Mouse (Mus musculus): Measurements from ENCODE around the gene Akip1.

The Akip1 gene

DNA sequence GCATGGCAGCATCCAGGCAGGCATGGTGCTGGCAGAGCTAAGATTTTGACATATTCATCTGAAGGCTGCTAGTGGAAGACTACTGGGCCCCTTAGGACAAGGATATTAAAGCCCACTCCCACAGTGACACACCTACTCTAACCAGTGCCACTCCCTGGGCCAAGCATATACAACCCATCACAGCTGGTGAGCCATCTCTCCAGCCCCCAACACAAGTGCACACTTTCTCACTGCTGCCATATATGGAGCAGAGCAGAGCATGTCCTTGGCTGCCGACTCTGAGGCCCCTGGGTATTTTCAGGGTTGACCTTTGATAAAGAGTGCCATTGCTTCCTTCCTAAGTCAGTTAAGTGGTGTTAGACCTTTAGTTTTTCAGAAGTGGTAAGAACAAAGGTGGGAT is 6.6 kb downstream of the Akip1 start:
- no peak for TF ChIP-seq NANOG (IDR thresholded peaks at IDR 0.05; ENCODE audit: borderline replicate concordance, low read length)
- TF ChIP-seq POU5F1 (IDR thresholded peaks at IDR 0.05; ENCODE audit: borderline replicate concordance, low read length), result no peak
- TF ChIP-seq CTCF (conservative IDR thresholded peaks at IDR 0.05; ENCODE audit: low read length), result no peak
- Histone ChIP-seq H3K4me1 (replicated peaks; ENCODE audit: low read depth, low read length) (peaks cover 20% of the 10 kb centered on the region), H3K27me3 (ENCODE audit: insufficient read depth, low read length) (no peaks in the 10 kb centered on the region), H3K9me3 (ENCODE audit: low read length) (no peaks in the 10 kb centered on the region), H3K36me3 (ENCODE audit: insufficient read depth, low read length) (peaks cover 83% of the 10 kb centered on the region), H3K4me3 (replicated peaks; ENCODE audit: low read length) (no peak overlapping the region)

DNA sequence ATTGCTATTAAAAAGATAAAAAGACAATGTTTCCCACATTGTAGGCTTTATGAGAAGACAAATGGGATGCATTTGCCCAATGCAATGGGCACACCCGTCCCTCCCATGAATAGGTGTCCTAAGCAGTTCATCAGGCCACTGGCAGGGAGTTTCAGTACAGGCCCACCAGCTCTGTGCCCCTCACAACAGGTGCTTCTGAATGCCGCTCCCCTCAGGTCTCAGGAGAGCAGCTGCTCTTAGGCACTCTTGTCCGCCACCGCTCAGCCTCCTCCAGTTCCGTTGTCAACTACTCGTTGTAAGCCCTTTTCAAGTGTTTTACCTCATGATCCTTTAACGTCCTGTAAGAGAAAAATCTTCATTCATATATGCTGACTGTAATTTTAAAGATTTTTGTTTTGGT is 8.7 kb downstream of the Akip1 start:
- H3K4me3 ChIP-seq (replicated peaks; ENCODE audit: low read length), result no peak overlapping the region

DNA sequence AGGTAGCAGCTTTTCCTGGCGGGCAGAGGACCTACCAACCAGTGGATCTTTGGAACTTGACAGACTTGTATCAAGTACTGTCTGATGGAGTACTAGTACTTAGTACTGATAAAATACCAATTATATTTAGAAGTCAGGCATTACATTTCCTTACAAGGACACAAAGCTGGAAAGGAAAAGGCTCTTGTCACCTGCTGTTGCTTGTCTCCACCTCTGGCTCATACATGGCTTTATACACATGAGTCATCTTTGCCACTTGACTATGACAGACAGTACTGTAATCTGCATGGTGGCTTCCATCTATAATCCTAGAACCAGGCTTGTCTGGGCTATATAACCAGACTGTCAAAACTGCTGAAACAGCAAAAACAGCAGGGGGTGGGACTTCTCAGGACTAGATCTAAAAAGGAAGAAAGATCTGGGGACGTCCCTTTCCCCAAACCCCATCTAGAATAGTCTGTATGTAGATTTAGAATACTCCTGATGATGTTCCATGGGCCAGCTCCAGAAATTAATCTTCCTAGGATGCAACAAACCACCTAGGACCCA is 10.0 kb downstream of the Akip1 start:
- no peak for TF ChIP-seq NANOG (IDR thresholded peaks at IDR 0.05; ENCODE audit: borderline replicate concordance, low read length)
- TF ChIP-seq POU5F1 (IDR thresholded peaks at IDR 0.05; ENCODE audit: borderline replicate concordance, low read length), result no peak
- TF ChIP-seq CTCF (conservative IDR thresholded peaks at IDR 0.05; ENCODE audit: low read length), result no peak
- Histone ChIP-seq H3K9me3 (ENCODE audit: low read length) (no peaks in the 10 kb centered on the region), H3K36me3 (ENCODE audit: insufficient read depth, low read length) (peaks cover 51% of the 10 kb centered on the region), H3K4me1 (replicated peaks; ENCODE audit: low read depth, low read length) (peaks cover 14% of the 10 kb centered on the region; the same call in 1 of the 2 replicates), H3K27me3 (ENCODE audit: insufficient read depth, low read length) (no peaks in the 10 kb centered on the region), H3K4me3 (replicated peaks; ENCODE audit: low read length) (no peak overlapping the region)

More for the DNA sequence above, 8.7 kb downstream of the Akip1 start:
- no peak for TF ChIP-seq NANOG (IDR thresholded peaks at IDR 0.05; ENCODE audit: borderline replicate concordance, low read length)
- no peak for TF ChIP-seq POU5F1 (IDR thresholded peaks at IDR 0.05; ENCODE audit: borderline replicate concordance, low read length)
- TF ChIP-seq CTCF (conservative IDR thresholded peaks at IDR 0.05; ENCODE audit: low read length), result no peak
- Histone ChIP-seq H3K27me3 (ENCODE audit: insufficient read depth, low read length) (no peaks in the 10 kb centered on the region), H3K4me1 (replicated peaks; ENCODE audit: low read depth, low read length) (peaks cover 14% of the 10 kb centered on the region; the same call in 1 of the 2 replicates), H3K9me3 (ENCODE audit: low read length) (no peaks in the 10 kb centered on the region), H3K36me3 (ENCODE audit: insufficient read depth, low read length) (peaks cover 64% of the 10 kb centered on the region)

DNA sequence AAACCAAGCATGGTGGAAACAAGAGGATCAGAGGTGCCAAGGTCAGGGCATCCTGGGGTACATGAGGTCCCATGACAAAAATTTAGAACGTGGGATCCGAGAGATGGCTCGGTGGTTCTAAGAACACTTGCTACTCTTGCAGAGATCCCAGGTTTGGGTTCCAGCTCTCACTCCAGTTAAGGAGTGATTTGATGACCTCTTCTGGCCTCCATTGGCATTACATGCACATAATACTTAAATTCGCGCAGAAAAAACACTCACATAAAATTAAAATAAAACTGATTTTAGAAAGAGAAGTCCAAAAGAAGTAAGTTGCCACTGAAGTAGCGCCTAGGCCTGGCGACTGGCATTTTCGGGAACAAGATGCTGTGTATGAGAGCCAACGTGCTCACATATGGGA is 15.8 kb downstream of the Akip1 start:
- Histone ChIP-seq H3K9me3 (ENCODE audit: low read length) (no peaks in the 10 kb centered on the region), H3K27me3 (ENCODE audit: insufficient read depth, low read length) (no peaks in the 10 kb centered on the region), H3K4me1 (replicated peaks; ENCODE audit: low read depth, low read length) (peaks cover 15% of the 10 kb centered on the region), H3K36me3 (ENCODE audit: insufficient read depth, low read length) (no peaks in the 10 kb centered on the region), H3K4me3 (replicated peaks; ENCODE audit: low read length) (no peak overlapping the region)
- TF ChIP-seq POU5F1 (IDR thresholded peaks at IDR 0.05; ENCODE audit: borderline replicate concordance, low read length) (no peak), NANOG (IDR thresholded peaks at IDR 0.05; ENCODE audit: borderline replicate concordance, low read length) (no peak), CTCF (conservative IDR thresholded peaks at IDR 0.05; ENCODE audit: low read length) (peak; percentile 58)

DNA sequence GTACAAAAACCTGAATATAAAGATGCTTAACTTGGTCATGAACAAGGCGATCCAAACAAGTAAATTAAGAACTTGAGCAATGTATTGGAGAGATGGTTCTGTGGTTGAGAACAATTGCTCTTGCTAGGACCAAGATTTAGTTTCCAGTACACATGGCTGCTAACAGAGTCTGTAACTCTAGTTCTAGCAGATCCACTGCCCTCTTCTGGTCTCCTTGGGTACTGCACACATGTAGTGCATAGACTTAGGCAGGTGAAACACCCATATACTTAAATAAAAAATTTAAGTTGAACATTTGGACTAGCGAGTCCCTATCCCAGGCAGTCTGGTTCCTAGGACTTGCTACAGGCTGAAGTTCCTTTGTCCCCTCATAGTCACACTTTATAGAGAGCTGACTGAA is 19.1 kb downstream of the Akip1 start:
- peaks cover 27% of the 10 kb centered on the region for H3K4me1 ChIP-seq (replicated peaks; ENCODE audit: low read depth, low read length)
- H3K36me3 ChIP-seq (ENCODE audit: insufficient read depth, low read length), result no peaks in the 10 kb centered on the region
- TF ChIP-seq NANOG (IDR thresholded peaks at IDR 0.05; ENCODE audit: borderline replicate concordance, low read length) (no peak), CTCF (conservative IDR thresholded peaks at IDR 0.05; ENCODE audit: low read length) (peak; percentile 83)
- H3K4me3 ChIP-seq (replicated peaks; ENCODE audit: low read length), result no peak overlapping the region
- H3K9me3 ChIP-seq (ENCODE audit: low read length), result no peaks in the 10 kb centered on the region
- peaks cover 17% of the 10 kb centered on the region for H3K27me3 ChIP-seq (ENCODE audit: insufficient read depth, low read length)

DNA sequence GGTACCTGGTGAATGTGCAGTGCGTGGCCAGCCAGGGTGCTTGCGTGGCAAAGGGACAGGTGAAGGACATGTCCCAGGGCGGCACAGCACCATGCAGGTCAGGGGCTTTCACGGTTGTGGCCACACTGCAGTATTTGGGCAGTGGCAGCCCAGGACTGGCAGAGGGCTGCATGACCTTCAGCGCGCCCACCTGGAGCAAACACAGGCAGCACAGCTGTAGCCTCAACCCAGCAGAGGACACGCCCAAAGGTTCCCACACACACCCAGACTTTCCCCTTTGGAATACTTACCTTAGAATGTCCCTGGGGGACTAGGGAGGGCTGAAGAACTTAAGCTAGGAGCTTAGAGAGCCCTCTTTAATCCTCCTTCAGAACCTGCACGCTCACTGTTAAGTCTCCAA is 19.6 kb downstream of the Akip1 start:
- Histone ChIP-seq H3K9me3 (ENCODE audit: low read length) (no peaks in the 10 kb centered on the region), H3K27me3 (ENCODE audit: insufficient read depth, low read length) (peaks cover 22% of the 10 kb centered on the region), H3K36me3 (ENCODE audit: insufficient read depth, low read length) (no peaks in the 10 kb centered on the region), H3K4me3 (replicated peaks; ENCODE audit: low read length) (no peak overlapping the region), H3K4me1 (replicated peaks; ENCODE audit: low read depth, low read length) (peaks cover 30% of the 10 kb centered on the region)
- TF ChIP-seq CTCF (conservative IDR thresholded peaks at IDR 0.05; ENCODE audit: low read length) (no peak), POU5F1 (IDR thresholded peaks at IDR 0.05; ENCODE audit: borderline replicate concordance, low read length) (no peak), NANOG (IDR thresholded peaks at IDR 0.05; ENCODE audit: borderline replicate concordance, low read length) (no peak)

DNA sequence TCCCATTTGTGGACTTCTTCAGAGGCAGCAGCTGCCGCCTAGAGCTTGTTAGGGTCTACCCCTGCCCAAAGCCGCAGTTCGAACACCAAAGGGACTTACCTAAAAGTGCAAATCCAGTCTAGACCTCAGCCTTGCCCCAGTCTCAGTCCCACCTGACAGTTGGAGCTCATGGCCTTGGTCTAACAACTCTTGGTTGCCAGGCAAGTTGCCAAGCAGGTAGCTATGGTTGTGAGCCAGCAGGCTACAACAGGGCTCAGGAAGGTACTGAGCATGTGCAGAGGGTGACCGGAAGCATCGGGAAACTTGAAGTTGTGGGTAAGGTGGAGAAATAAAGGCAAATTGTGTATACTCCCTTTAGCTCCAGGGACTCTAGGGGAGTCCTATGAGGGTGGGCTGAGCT is 20.2 kb downstream of the Akip1 start, which contains the start of gene BC051019:
BC051019 (minus strand) TSS at position 154 of the 400 bp plus-strand sequence.
- Histone ChIP-seq H3K27me3 (ENCODE audit: insufficient read depth, low read length) (peaks cover 23% of the 10 kb centered on the region), H3K36me3 (ENCODE audit: insufficient read depth, low read length) (no peaks in the 10 kb centered on the region), H3K4me3 (replicated peaks; ENCODE audit: low read length) (no peak within 1 kb of the TSS), H3K9me3 (ENCODE audit: low read length) (no peaks in the 10 kb centered on the region), H3K4me1 (replicated peaks; ENCODE audit: low read depth, low read length) (peaks cover 30% of the 10 kb centered on the region)
- TF ChIP-seq NANOG (IDR thresholded peaks at IDR 0.05; ENCODE audit: borderline replicate concordance, low read length) (no peak), POU5F1 (IDR thresholded peaks at IDR 0.05; ENCODE audit: borderline replicate concordance, low read length) (no peak), CTCF (conservative IDR thresholded peaks at IDR 0.05; ENCODE audit: low read length) (no peak)

DNA sequence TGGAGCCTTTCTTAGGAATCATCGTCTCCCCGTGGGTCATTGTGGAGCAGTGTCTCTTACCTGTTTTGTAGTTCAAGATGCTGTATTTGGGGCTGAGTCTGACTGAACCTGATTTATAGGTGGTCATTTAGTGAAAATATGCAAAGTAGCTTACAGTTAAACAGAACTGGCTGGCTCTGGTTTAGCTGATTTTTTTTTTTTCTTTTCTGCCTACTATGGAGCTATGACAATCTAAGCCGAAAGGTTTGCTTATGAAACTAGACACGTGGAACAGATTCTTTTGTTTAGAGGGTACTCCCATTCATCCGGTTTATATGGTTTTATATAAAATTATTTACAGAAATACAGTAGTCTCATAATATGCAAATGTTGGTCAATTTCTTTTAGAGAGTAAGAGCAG is 28.1 kb downstream of the Akip1 start, which contains the start of gene Ascl3:
Ascl3 (minus strand) TSS at position 101 of the 400 bp plus-strand sequence.
- no peak for TF ChIP-seq NANOG (IDR thresholded peaks at IDR 0.05; ENCODE audit: borderline replicate concordance, low read length)
- TF ChIP-seq POU5F1 (IDR thresholded peaks at IDR 0.05; ENCODE audit: borderline replicate concordance, low read length), result no peak
- TF ChIP-seq CTCF (conservative IDR thresholded peaks at IDR 0.05; ENCODE audit: low read length), result no peak
- H3K27me3 ChIP-seq (ENCODE audit: insufficient read depth, low read length), result peaks cover 18% of the 10 kb centered on the region

DNA sequence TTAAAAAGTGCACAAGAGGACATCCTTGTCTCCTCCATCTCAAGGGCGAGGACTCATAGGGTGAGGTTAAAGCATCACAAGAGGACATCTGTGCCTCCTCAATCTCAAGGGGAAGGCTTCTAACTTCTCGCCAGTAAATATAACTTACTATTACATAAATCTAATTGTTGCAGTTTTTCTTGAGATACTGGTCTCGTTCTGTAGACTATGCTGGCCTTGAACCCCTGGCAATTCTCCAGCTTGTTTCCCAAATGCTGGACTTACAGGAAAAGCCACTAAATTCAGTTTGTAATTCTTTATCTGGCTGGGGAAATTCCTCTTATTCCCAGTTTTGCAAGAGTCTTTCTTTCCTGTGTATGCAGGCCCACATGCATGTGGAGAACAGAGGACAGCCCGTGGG is 31.3 kb downstream of the Akip1 start:
- H3K4me3 ChIP-seq (replicated peaks; ENCODE audit: low read length), result no peak overlapping the region
- H3K9me3 ChIP-seq (ENCODE audit: low read length), result no peaks in the 10 kb centered on the region
- no peaks in the 10 kb centered on the region for H3K36me3 ChIP-seq (ENCODE audit: insufficient read depth, low read length)
- no peaks in the 10 kb centered on the region for H3K4me1 ChIP-seq (replicated peaks; ENCODE audit: low read depth, low read length)
- H3K27me3 ChIP-seq (ENCODE audit: insufficient read depth, low read length), result no peaks in the 10 kb centered on the region; the same call in 1 of the 2 replicates
- no peak for TF ChIP-seq CTCF (conservative IDR thresholded peaks at IDR 0.05; ENCODE audit: low read length)

More for the DNA sequence above, 28.1 kb downstream of the Akip1 start, which contains the start of gene Ascl3:
- Histone ChIP-seq H3K4me3 (replicated peaks; ENCODE audit: low read length) (no peak within 1 kb of the TSS), H3K36me3 (ENCODE audit: insufficient read depth, low read length) (no peaks in the 10 kb centered on the region), H3K4me1 (replicated peaks; ENCODE audit: low read depth, low read length) (peaks cover 13% of the 10 kb centered on the region), H3K9me3 (ENCODE audit: low read length) (no peaks in the 10 kb centered on the region)

Measured in E14TG2a.4 (cell line).